Mouse (Mus musculus): ENCODE measurements around the gene Gm49320.
A peak's percentile ranks its signal among the peaks of the same experiment; 100 is the strongest.

Gm49320 gene

DNA sequence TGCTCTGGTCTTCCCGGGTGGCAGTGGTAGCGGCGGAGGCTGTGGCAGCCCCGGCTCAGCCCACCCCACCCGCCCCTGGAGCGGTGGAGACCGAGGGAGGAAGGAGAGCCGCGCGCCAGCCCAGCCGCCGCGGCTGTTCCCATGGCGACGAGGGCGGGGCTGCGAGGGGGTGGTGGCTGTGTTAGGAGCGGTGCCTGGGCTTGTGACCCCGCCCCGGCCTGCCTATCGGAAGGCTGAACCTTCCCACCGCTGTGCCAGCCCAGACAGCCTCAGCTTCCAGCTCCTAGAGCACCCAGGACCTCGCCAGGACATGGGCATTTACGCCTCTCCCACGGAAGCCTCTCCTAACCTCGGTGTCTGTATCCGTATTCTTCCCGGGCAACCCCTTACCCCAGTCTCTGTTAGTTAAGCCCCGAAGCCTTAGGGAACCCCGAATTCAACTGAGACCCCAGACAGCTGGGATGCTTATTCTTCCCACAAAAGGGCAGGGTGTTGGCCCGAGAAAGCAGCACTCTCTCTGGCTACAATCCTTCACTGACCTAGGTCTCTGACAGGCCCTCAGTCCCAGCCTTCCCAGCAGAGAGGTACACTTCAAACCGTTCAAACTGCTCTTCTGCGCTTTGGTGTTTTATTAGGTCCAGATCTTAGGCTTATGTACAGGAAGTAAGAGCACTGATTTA is 20.6 kb downstream of the Gm49320 start, which contains the start of gene Ctxn1:
Ctxn1 (minus strand) TSS at position 150 of the 680 bp plus-strand sequence.
- peak; percentile 99 for DNase-seq (ENCODE audit: low spot score)

DNA sequence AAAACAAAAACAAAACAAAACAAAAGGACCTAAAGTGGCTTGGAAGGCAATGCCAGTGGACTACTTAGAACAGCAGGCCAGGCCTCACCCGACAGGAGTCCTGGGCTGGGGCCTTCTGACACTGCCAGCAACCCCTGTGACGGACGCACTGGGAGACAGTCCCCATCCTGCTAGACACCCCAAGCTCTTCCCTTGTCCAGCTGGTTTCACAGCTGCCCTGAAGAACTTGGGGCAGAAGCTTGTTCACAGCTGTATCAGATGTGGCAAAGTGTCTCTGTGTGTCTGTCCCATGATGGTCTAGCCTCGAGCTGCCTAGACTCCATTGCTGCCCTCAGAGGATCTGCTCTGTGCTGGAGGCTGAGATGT is 21.1 kb downstream of the Gm49320 start:
- DNase-seq (ENCODE audit: low spot score), result no peak

DNA sequence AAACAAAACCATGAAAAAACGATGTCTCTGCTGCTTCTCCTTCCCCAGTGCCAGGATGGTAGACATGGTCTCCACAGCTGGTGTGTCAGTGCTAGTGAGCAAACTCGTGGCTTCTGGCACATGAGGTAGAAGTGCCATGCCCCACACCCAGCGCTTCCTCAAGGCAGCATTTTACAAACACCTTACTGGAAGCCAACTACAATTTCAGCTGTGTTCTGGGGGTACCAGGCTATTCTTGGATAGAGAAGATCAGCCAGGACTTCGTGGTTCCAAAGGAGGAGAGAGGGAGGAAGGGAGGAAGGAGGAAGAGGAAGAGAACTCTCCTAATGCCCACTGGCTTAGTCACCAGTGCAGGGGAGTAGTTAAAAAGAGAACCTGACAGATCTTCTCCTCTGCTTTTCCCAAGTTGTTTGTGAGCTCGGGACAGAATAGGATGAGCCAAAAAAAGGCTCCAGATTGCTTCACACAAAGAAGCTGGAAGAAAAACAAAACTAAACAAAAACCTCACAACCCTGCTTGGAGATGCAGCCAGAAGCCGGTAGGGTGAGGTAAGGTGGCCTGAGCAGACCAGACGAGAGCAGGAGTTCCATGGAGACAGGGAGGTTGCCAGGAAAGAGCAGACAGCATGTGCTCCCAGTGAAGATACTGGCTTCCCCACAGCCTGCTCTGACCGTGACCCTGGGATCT is 24.6 kb downstream of the Gm49320 start:
- DNase-seq (ENCODE audit: low spot score), result peak; percentile 51

DNA sequence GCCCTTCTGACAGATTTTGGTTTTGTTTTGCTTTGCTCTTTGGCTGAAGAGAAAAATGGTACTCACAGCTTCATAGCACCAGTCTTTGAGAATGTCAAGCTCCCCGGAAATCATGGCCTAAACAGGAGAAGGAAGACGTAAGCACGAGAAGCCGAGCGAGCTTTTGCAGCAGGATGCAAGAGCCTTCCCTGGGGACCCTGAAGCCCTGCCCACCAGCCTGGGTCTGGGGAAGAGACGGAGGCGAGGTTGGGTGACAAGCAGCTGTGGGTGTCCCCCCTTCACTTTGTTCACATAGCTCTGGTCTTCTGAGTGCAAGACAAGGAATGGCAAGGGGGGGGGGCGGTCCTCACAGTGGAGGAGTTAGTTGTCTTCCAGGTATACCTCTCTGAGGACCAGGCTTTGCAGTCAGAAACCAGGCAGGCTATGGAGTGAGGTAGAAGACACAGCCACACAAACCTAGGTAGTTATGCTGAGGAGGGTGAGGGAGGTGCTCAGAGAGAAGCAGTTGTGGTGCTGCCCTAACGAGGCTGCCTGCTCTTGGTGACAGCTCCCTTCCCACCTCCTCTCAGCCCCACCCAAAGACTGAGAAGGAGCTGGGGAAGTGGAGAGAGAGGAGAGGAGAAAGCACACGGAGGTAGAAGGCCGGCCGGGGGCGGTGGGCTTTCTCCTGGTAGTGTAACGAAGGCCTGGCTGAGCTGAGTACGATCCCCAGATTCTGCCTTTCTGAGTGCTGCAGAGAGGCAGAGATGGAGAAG is 26.7 kb downstream of the Gm49320 start:
- DNase-seq (ENCODE audit: low spot score), result no peak

DNA sequence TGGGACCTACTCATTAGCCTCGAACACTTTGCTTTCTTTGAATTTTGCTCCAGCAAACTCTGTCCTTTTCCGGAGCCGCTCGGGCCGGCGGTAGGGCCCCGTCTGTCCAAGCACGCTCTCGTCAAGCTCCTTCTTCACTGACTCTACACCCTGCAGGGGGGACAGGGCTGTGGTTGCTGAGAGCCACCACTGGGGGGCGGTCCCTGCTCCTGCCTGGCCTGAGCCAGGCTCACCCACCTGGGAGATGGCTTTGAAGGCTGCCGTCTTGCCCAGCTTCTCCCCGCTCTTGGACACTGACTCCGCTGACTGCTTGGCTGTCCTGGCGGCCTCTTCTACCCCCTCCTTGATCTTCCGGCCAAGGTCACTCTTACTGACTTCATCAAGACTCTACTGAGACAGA is 29.0 kb downstream of the Gm49320 start:
- DNase-seq (ENCODE audit: low spot score), result no peak

DNA sequence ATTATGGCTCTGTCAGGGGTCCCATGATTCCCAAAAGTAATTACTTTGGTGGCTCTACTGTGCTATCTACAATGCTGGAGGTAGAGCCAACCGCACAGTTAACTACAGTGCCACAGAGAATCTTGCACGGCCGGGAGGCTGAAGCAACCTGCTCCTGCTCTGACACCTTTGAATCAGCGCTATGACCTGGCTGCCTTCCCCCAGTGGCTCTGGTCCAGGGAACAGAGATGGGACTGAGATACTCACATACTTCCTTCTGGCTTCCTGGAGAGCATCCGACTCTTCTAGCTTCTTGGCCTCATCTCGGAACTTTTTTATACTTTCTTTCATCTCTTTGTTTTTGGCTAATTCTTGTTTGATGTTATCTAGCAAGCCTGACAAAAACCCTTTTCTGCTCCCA is 30.9 kb downstream of the Gm49320 start:
- DNase-seq (ENCODE audit: low spot score), result no peak

DNA sequence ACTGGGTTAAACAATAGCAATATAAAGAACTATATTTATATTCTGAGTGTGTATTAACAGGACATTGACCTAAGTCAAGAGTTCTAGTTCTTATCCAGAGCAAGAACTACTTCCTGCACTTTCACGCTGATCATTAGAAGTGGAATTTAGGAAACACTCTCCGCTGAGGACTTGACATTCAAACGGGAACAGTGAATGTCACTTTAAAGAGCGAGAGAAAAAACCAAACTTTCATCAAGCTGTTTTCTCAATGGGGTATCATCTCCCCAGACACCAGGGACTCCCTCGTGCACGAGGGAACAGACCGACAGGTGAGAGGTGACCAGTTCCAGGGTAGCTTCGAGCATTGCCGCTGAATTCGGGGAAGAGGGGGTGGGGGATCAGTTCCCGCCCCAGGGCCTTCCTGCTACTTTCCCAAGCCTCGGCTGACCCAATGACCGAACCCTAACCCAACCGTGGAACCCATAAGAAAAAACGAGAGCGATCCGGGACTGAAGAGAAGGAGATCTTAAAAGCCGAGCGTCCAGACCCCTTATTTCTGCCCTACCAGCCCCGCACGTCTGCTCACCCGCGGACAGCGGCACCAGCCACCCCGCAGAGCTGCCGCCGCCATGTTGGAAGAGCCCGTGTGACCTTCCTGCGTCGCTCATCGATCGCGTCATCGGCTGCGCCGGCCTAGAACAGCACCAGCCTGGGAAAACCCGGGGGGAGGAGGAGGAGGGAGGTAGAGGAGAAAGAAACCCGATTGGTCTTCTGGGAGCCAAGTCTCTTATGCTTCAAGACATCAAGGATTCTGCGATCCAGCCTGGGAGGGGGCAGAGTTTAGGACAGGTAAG is 36.8 kb downstream of the Gm49320 start, which contains the start of gene Timm44:
Timm44 (minus strand) TSS at position 639 of the 836 bp plus-strand sequence.
- DNase-seq (ENCODE audit: low spot score), result peak; percentile 99

DNA sequence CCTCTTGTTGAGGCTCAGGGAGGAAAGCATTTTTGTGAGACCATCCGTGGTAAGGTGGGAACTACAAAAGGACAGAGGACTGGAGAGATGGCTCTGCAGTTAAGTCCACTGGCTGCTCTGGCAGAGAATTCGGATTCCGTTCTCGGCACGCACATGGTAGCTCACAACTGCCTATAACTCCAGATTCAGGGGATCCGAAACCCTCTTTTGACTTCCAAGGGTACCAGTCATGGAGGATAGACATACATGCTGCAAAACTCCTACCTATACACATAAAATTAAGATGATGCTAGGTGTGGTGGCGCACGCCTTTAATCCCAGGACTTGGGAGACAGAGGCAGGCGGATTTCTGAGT is 37.4 kb downstream of the Gm49320 start:
- no peak for DNase-seq (ENCODE audit: low spot score)

DNA sequence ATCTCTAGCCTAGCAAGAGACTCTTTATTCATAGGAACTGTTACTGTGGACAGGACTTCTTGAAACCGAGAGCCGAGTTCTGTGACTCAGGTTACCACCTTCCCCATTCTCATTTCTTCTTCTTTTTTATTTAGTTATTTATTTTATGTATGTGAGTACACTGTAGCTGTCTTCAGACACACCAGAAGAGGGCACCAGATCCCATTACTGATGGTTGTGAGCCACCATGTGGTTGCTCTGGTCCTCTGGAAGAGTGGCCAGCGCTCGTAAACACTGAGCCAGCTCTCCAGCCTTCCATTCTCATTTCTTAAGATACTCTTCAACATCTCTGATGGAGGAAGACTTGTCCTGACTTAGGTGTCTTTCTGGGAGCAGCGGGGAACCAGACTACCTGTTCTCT is 54.1 kb downstream of the Gm49320 start:
- no peak for DNase-seq (ENCODE audit: low spot score)

DNA sequence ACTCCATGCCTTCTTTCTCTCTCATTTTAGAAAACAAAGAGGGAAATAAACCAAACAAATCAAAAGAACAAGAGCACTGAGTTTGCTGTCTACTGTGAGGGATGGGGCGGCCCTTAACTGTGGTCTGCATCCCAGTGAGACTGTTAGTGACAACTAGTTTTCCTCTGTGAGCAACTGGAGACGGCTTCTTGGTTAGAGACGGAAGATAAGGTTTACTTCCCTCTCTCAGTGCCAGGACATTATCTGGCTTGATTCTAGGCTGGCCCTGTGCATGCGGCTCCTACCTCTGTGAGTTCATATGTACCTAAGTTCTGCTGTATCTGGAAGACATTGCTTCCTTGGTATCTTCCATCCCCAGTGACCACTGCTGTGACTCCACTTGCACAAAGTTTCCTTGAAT is 59.2 kb downstream of the Gm49320 start:
- DNase-seq (ENCODE audit: low spot score), result no peak
